Mouse (Mus musculus) heart, adult 2 months (tissue): ENCODE measurements at regions not wholly inside any gene's neighbourhood (a gene's known extent, or its start where the extent isn't known, plus 50 kb on each side); places are given as distances from the start of the nearest gene placed in this dataset.

ENCODE experiments used
- DNase-seq, 2 experiments: peaks; one replicate each; pipeline ENCODE4 v3.0.0; 2021
- H3K27ac ChIP-seq: fragments of 200-600 bp; 2 replicates; pipeline ENCODE4 v1.8.1; 2022
- H3K27me3 ChIP-seq: fragments of 200-500 bp; 2 replicates; pipeline ENCODE4 v1.6.1; 2012; ENCODE audit warnings: mild to moderate bottlenecking, low read length, inconsistent platforms, mixed read lengths; ENCODE audit not compliant: control insufficient read depth, insufficient read depth
- H3K36me3 ChIP-seq: fragments of 200-500 bp; 2 replicates; pipeline ENCODE4 v1.6.1; 2012; ENCODE audit warnings: low read length, inconsistent platforms; ENCODE audit not compliant: control insufficient read depth, insufficient read depth
- H3K4me1 ChIP-seq: fragments of 200-500 bp; 2 replicates; pipeline ENCODE4 v1.6.1; 2011; ENCODE audit warnings: low read length; ENCODE audit not compliant: control insufficient read depth, insufficient read depth
- H3K4me3 ChIP-seq: fragments of 200-600 bp; 2 replicates; pipeline ENCODE4 v1.8.1; 2022
- H3K79me2 ChIP-seq: fragments of 200-500 bp; replicated peaks from 2 replicates; pipeline ENCODE4 v1.6.1; 2012; ENCODE audit warnings: mild to moderate bottlenecking, inconsistent platforms, low read length, moderate library complexity, mixed read lengths; ENCODE audit not compliant: control insufficient read depth, insufficient read depth
- H3K9ac ChIP-seq: fragments of 200-500 bp; 2 replicates; pipeline ENCODE4 v1.6.1; 2012; ENCODE audit warnings: low read depth, mild to moderate bottlenecking, control low read depth, inconsistent platforms, low read length, mixed read lengths
- CTCF ChIP-seq: fragments of 200-600 bp; IDR thresholded peaks from 2 replicates; pipeline ENCODE4 v1.8.1; 2022; ENCODE audit warnings: antibody characterized with exemption, mild to moderate bottlenecking, moderate library complexity
- EP300 ChIP-seq: fragments of 200-500 bp; IDR thresholded peaks from 2 replicates; pipeline ENCODE4 v1.6.1; 2011; ENCODE audit warnings: low read depth, low read length, control low read depth; ENCODE audit not compliant: insufficient read depth
- POLR2A ChIP-seq: fragments of 200-500 bp; IDR thresholded peaks from 2 replicates; pipeline ENCODE4 v1.6.1; 2011; ENCODE audit warnings: mild to moderate bottlenecking, low read depth, low read length, control low read depth; ENCODE audit not compliant: insufficient read depth
- WGBS: fragments of 180-500 bp; shearing (Covaris S2); methylation state at CpG from one replicate; pipeline ENCODE4 v1.1.7; 2018; 5-methylcytosine and 5-hydroxymethylcytosine counted together
- intact Hi-C: fragments of 180-260 bp; cut with DNase I; formaldehyde crosslinking; loops from one replicate; pipeline ENCODE4 v1.15.1; 2025

GRCm38 (mm10) chr1:190393061-190393460, 222.5 kb upstream of the Prox1 start:
- Histone ChIP-seq H3K79me2 (no peaks in the 10 kb centered on the region), H3K27me3 (no peaks in the 10 kb centered on the region), H3K9ac (no peak overlapping the region), H3K4me3 (no peak overlapping the region), H3K4me1 (no peaks in the 10 kb centered on the region), H3K36me3 (no peaks in the 10 kb centered on the region), H3K27ac (no peak overlapping the region)
- DNase-seq: no peak
- intact Hi-C loops: no loop called here
- no peak for TF ChIP-seq POLR2A
- TF ChIP-seq EP300: no peak
- no peak for TF ChIP-seq CTCF
- WGBS: 51% methylated on average over 6 of the region's 6 CpGs

GRCm38 (mm10) chr1:190388853-190389252, 218.3 kb upstream of the Prox1 start:
- Histone ChIP-seq H3K27ac (no peak overlapping the region), H3K27me3 (no peaks in the 10 kb centered on the region), H3K36me3 (no peaks in the 10 kb centered on the region), H3K79me2 (no peaks in the 10 kb centered on the region), H3K9ac (no peak overlapping the region), H3K4me3 (no peak overlapping the region), H3K4me1 (no peaks in the 10 kb centered on the region)
- 77% methylated on average over 4 of the region's 4 CpGs for WGBS
- DNase-seq: no peak
- intact Hi-C loops: no loop called here
- TF ChIP-seq POLR2A: no peak
- TF ChIP-seq CTCF: no peak
- no peak for TF ChIP-seq EP300

GRCm38 (mm10) chr1:190384555-190384954, 214.0 kb upstream of the Prox1 start:
- Histone ChIP-seq H3K4me1 (no peaks in the 10 kb centered on the region), H3K27ac (no peak overlapping the region), H3K4me3 (no peak overlapping the region), H3K9ac (no peak overlapping the region), H3K27me3 (no peaks in the 10 kb centered on the region), H3K79me2 (no peaks in the 10 kb centered on the region), H3K36me3 (no peaks in the 10 kb centered on the region)
- DNase-seq: no peak
- 91% methylated on average over 12 of the region's 12 CpGs for WGBS
- TF ChIP-seq CTCF: no peak
- no peak for TF ChIP-seq POLR2A
- no peak for TF ChIP-seq EP300
- intact Hi-C loops: no loop called here

GRCm38 (mm10) chr1:190383256-190383838, 212.8 kb upstream of the Prox1 start:
- Histone ChIP-seq H3K27ac (no peak overlapping the region), H3K27me3 (no peaks in the 10 kb centered on the region), H3K79me2 (no peaks in the 10 kb centered on the region), H3K4me1 (no peaks in the 10 kb centered on the region), H3K9ac (no peak overlapping the region), H3K36me3 (no peaks in the 10 kb centered on the region), H3K4me3 (no peak overlapping the region)
- TF ChIP-seq CTCF: no peak
- TF ChIP-seq EP300: no peak
- no peak for TF ChIP-seq POLR2A
- WGBS: 56% methylated on average over 10 of the region's 10 CpGs
- intact Hi-C loops: no loop called here
- no peak for DNase-seq

GRCm38 (mm10) chr1:190380151-190380550, 209.6 kb upstream of the Prox1 start:
- WGBS: 68% methylated on average over 10 of the region's 10 CpGs
- Histone ChIP-seq H3K79me2 (no peaks in the 10 kb centered on the region), H3K27ac (no peak overlapping the region), H3K4me3 (no peak overlapping the region), H3K9ac (no peak overlapping the region), H3K27me3 (no peaks in the 10 kb centered on the region), H3K36me3 (no peaks in the 10 kb centered on the region), H3K4me1 (no peaks in the 10 kb centered on the region)
- intact Hi-C loops: no loop called here
- no peak for DNase-seq
- TF ChIP-seq CTCF (no peak), EP300 (no peak), POLR2A (no peak)

GRCm38 (mm10) chr1:190375160-190375880, 204.8 kb upstream of the Prox1 start:
- Histone ChIP-seq H3K27ac (no peak overlapping the region), H3K36me3 (no peaks in the 10 kb centered on the region), H3K4me3 (no peak overlapping the region), H3K9ac (no peak overlapping the region), H3K79me2 (no peaks in the 10 kb centered on the region), H3K4me1 (no peaks in the 10 kb centered on the region), H3K27me3 (no peaks in the 10 kb centered on the region)
- WGBS: 73% methylated on average over 22 of the region's 22 CpGs
- no peak for DNase-seq
- TF ChIP-seq CTCF (no peak), POLR2A (no peak), EP300 (no peak)
- intact Hi-C loops: no loop called here
